Mouse (Mus musculus): ENCODE results near the gene Gm21149. TPM values are rescaled to one million over a fixed set of nuclear protein-coding genes. Genes with fewer than 3 reads are reported as not detected.
"Not testable (repeated sequence)": the region's sequence is repeated elsewhere in the genome, so short reads cannot be mapped to it uniquely, and the experiment has no call there.

Gm21149 gene
- polyA plus RNA-seq, 1 experiment from 2014 or later = not detected

DNA sequence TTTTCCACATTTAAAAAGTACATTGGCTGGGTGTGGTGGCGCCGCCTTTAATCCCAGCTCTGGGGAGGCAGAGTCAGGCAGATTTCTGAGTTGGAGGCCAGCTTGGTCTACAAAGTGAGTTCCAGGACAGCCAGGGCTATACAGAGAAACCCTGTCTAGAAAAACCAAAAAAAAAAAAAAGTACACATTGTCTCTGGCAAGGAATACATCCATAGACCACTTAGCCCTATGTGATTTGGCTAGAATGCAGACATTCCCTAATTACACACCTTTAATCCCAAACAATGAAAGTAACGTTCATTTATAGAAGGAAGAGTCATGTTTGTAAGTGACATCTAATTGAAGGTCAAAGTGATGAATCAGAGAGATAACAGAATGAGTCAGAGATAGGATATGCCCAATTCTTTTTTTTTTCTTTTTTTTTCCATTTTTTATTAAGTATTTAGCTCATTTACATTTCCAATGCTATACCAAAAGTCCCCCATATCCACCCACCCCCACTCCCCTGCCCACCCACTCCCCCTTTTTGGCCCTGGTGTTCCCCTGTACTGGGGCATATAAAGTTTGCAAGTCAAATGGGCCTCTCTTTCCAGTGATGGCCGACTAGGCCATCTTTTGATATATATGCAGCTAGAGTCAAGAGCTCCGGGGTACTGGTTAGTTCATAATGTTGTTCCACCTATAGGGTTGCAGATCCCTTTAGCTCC lies 18.3 kb downstream of the Gm21149 start:
- not testable (repeated sequence) for H3K4me1 ChIP-seq (replicated peaks)

More for the DNA sequence above, 18.3 kb downstream of the Gm21149 start:
- H3K36me3 ChIP-seq (replicated peaks); H3K27ac ChIP-seq (replicated peaks); H3K27me3 ChIP-seq; H3K4me3 ChIP-seq (replicated peaks); H3K9me3 ChIP-seq (replicated peaks); H3K9ac ChIP-seq; H3K4me2 ChIP-seq; ATAC-seq (ENCODE audit: insufficient read depth): not testable (repeated sequence)
- 58% methylated on average over 3 of the region's 5 CpGs for WGBS (ENCODE audit: insufficient replicate concordance)

Other genes with a start within 250 kb of the Gm21149 start
- gene Gm21190, start 52.7 kb upstream of the Gm21149 start, polyA plus RNA-seq (2015; fragmentation: Nextera tagmentation; extraction: Ambion mirVana) = not detected in 2 replicates
- not detected in 2 replicates for gene Gm21083, start 100.8 kb upstream of the Gm21149 start, polyA plus RNA-seq (2015; fragmentation: Nextera tagmentation; extraction: Ambion mirVana)
- not detected in 2 replicates for gene Speer4d, start 142.5 kb upstream of the Gm21149 start, polyA plus RNA-seq (2015; fragmentation: Nextera tagmentation; extraction: Ambion mirVana)
- not detected in 2 replicates for gene 4930572O03Rik, start 180.5 kb upstream of the Gm21149 start, polyA plus RNA-seq (2015; fragmentation: Nextera tagmentation; extraction: Ambion mirVana)
- not detected in 2 replicates for gene Speer4c, start 237.7 kb upstream of the Gm21149 start, polyA plus RNA-seq (2015; fragmentation: Nextera tagmentation; extraction: Ambion mirVana)